Mouse (Mus musculus): ENCODE measurements at regions not wholly inside any gene's neighbourhood (a gene's known extent, or its start where the extent isn't known, plus 50 kb on each side); places are given as distances from the start of the nearest gene placed in this dataset.

DNA sequence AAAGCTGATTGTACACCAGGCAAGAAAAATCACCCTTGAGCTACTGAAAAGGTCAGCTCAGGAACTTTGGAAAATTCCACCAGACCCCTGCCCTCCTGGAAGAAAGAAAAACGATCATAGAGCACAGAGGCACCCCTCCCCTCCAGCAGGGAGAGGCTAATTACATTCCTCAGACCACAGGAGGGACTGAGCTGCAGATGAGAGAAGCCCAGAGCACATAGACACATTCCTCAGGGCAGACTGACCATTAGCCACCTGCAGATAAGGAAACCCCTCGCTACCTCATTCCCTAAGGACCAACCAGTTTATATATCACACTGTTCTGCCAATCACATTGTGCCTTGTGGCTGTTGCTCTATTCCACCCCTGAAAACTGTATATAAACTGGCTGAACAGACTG lies 230.3 kb downstream of the Parp8 start:
- no peak for DNase-seq (ENCODE audit: low spot score in 2 of 2)

DNA sequence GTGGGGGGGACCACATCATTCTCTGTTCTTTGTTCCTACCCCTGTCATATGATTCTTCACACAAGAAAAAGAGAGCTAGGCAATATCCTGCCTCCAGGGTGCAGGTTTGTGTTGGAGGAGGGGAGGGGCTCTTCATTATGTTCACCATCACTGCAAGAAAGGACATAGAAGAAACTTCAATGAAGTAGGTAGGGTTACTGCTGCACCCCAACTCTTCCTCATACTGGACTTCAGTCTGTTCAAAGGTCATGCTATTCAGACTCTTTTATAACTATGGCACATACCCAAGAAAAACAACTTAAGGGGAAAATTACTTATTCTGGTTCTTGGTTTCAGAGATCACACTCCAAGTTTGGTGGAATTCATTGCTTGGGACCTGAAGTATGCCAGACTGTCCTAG lies 243.7 kb downstream of the Parp8 start:
- no peak for DNase-seq (ENCODE audit: low spot score in 2 of 2)

DNA sequence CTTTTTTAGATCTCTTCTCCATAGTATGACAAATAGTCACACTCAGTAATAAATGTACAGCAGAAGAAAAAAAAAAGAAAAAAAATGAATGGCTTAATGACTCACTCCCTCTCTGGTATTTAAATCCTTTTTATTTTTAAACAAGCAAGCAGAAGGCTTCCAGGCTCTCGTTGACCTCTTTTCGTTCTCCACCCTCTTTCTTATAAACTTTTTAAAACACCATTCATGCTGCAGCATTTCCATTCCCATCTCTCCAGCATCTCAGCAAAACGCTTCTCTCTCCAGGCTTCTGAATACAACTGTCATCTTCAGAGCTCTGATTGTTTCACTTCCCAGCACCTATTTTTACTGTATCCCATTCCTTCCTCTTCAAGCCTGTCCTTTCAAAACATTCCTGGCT lies 259.8 kb downstream of the Parp8 start:
- DNase-seq (ENCODE audit: low spot score in 2 of 2), result no peak

DNA sequence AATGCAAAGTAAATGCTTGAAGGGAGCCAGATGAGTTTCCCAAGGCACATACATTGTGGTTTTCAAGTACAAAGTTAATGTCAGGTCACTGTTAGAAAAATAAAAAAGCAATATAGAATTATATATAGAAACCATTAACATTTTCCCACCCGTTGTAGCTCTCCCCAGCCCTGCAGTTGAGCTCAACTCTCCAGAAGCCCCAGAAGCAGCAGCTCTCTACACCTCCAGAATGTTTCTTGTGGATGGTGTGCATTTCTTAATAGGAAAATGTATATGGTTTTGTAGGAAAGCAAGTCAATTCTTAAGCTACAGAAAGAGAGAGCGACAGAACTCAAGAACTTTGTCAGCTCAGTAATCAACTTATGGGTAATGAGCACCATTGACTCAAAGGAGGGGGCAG lies 265.4 kb downstream of the Parp8 start:
- peak in 1 of 2 experiments; percentile 3 for DNase-seq (ENCODE audit: low spot score in 2 of 2)

GRCm38 (mm10) chr13:116740825-116741224 lies 284.5 kb downstream of the Parp8 start:
- DNase-seq (ENCODE audit: low spot score in 2 of 2), result no peak

- no peak for DNase-seq (ENCODE audit: low spot score in 2 of 2)
These were observed 301.8 kb downstream of the Parp8 start for GRCm38 (mm10) chr13:116723361-116724153.

DNA sequence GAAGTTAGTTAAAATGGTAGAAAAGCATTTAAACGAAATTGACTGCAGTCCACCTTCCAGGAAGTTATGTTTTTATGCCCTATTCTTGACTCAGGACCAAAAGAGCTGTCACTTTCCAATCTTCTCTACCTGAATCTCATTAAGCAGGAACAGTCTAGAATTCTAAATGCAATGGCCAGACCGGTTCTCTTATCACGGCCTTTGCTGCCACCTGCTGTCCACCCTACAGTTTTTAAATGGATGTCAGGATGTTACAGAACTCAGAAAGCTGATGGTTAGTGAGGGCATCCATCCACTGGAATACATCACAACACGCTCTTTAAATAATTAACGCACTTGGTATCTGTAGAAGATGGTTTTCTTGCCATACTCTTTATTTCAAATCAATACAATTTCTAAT lies 310.5 kb downstream of the Parp8 start:
- DNase-seq (ENCODE audit: low spot score in 2 of 2), result peak in 1 of 2 experiments; percentile 68

GRCm38 (mm10) chr13:116711866-116712593 lies 313.3 kb downstream of the Parp8 start:
- DNase-seq (ENCODE audit: low spot score in 2 of 2), result peak; percentile 58 to 78

- DNase-seq (ENCODE audit: low spot score in 2 of 2), result no peak
These were observed 314.0 kb downstream of the Parp8 start for GRCm38 (mm10) chr13:116711148-116711865.

DNA sequence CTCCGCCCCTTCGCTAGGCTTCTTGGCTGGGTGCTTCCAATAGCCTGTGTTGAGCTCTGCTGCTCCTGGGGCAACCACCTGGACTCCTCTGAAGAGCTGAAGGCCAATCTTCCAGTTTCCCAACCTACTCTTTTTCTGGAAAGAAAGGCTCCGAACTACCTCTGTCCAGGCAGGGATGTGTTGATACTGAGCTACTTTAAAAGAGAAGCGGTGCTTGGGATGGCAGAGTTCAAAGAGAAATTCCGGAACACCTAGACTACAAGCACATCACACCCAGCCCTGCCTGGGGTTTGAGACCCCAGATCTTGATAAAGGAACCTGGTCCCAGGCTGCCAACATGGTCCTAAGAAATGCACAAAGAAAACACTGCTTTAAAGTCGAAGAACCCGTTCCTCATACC lies 315.7 kb downstream of the Parp8 start:
- DNase-seq (ENCODE audit: low spot score in 2 of 2), result no peak

DNA sequence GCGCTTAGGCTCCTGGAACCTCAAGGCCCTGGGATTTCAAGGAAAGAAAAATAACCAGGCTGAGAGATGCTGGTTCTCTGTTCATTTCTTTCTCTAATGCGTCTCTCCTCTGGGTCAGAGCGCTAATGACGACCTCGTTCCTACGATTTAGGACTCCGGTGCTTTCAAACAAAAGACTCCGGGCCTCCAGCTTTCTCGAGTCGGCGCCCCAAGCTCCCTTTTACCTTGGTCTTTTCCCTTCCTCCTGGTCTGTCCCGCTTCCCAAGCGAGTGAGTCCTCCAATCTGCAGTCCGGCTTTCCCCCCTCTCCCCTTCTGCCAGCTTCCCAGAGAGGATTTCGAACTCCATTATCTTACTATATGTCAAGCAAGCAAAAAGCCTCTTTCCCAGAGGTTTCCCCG lies 316.5 kb downstream of the Parp8 start:
- no peak for DNase-seq (ENCODE audit: low spot score in 2 of 2)

DNA sequence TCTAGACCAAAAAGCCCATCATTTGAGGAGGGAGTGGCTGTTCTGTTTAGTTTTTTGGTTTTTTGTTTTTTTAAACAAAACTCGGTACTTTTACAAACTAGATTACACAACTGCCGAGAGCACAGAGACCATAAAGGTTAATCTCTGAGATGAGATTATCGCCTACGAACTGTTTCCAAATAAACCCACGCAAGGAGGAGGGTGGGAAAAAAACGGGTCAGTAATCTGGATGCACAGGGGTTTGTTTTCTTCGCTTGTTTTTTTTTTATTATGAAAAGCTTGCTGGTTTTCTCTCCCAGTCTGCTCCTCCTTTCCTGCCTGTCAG lies 316.9 kb downstream of the Parp8 start:
- DNase-seq (ENCODE audit: low spot score in 2 of 2), result no peak

DNA sequence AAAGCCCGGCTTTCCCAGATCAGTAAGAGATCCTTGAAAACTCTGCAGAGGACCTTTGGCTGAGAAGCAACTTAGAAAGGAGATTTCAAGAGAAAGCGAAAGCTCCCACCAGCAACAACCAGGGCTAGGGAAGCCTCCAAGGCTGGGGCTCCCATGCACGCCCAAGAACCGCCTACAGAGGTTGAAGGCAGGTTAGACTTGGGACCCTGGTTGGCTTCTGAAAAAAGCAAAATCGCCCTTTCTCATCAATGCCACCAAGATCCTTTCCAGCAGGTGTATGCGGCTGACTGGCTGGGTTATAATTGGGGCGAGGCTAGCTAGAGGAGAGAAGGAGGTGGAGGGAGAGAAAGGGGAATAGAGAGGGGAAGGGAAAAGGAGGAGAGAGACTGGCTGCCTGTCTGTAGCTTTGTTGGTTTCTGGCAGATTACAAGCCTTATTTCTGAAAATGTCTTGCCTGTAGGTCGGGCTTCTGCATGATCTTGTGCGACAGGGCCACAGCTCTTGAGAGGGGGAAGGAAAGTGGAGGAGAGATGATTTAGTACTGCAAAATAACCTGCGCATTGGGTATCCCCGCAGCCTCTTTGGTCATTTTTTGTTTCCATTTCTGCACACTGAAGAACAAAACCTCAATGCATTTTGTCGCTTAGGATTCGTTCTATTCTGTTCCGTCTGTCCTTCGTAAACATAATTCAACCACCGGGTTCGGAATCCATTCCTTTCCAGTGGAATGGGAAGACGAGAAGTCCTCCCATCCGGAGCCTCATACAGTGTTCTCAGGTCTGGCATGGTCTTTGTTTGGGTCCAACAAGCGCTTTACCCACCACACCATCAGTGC lies 317.5 kb downstream of the Parp8 start:
- DNase-seq (ENCODE audit: low spot score in 2 of 2), result no peak

- DNase-seq (ENCODE audit: low spot score in 2 of 2), result no peak
These were observed 318.7 kb downstream of the Parp8 start for GRCm38 (mm10) chr13:116706401-116707330.

DNA sequence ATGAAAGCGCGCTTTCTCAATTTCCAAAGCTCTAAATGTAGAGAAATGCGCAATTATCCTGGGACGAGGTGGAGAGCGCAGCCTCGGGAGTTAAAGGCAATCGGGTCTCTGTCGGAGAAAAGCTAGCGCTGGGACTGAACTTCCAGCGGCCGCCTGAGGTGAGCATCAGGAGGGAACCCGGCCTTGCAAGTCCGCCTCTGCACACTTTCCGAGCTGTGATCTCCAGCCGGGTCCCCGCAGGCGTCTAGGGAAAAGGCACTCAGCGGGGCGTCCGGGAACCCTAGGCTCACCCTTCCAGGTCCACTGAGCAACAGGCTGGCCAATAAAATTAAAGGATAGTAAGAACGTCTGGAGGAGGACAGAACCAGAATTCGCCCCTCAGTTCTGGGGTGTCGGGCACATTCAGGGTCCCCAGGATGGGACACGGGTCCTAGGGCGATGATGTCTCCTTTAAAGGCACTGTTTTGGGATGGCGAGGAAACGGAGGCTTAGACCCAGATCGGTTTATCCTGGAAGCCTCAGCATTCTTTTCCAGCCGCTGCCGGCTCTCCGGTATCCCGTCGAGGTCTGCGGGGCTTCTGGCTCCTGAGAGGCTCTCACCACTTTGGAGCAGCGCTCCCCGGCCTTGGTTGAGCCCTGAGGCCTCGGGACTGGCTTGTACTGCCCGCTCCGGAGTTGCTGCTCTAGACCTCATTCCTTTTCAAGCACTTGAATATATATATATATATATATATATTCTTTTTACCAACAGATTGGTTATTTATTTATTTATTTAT lies 319.5 kb downstream of the Parp8 start:
- DNase-seq (ENCODE audit: low spot score in 2 of 2), result peak in 1 of 2 experiments; percentile 8

- DNase-seq (ENCODE audit: low spot score in 2 of 2), result no peak
These were observed 336.6 kb downstream of the Parp8 start for GRCm38 (mm10) chr13:116688714-116689113.

Measured in frontal cortex, postnatal 36 days (tissue).